Mouse (Mus musculus) macrophage (primary cell): Measurements from ENCODE around the gene Zfp69. TPM values are rescaled to one million over a fixed set of nuclear protein-coding genes. Genes with fewer than 3 reads are reported as not detected.

Experiments
- H3K27ac ChIP-seq: fragments of 350-480 bp; formaldehyde crosslinking; 2 replicates; pipeline ENCODE4 v1.9.0; 2021
- H3K36me3 ChIP-seq: fragments of 350-480 bp; formaldehyde crosslinking; 2 replicates; pipeline ENCODE4 v1.9.0; 2021; ENCODE audit errors: inconsistent target
- H3K4me3 ChIP-seq: fragments of 350-480 bp; formaldehyde crosslinking; 2 replicates; pipeline ENCODE4 v1.9.0; 2021; ENCODE audit errors: inconsistent target
- H3K79me2 ChIP-seq: fragments of 350-480 bp; formaldehyde crosslinking; 2 replicates; pipeline ENCODE4 v1.9.0; 2021; ENCODE audit errors: inconsistent target
- WGBS: methylation state at CpG from one replicate; pipeline ENCODE4 v1.1.7; 2026; ENCODE audit warnings: inconsistent platforms; ENCODE audit not compliant: missing documents; 5-methylcytosine and 5-hydroxymethylcytosine counted together
- polyA plus RNA-seq: library from polyadenylated mRNA; stranded (reverse); fragments of 250-400 nt; gene quantifications from 3 replicates; pipeline ENCODE4 v1.2.4, GENCODE M21; 2018; ENCODE audit warnings: inconsistent platforms

Zfp69 gene
- polyA plus RNA-seq, 1 experiment from 2014 or later, result 0.59 TPM

- no peaks in the 10 kb centered on the region for H3K79me2 ChIP-seq
- H3K36me3 ChIP-seq, result no peaks in the 10 kb centered on the region
- no peak overlapping the region for H3K4me3 ChIP-seq
- whole genome bisulfite sequencing, result 100% methylated on average over 1 of the region's 1 CpGs
- no peak overlapping the region for H3K27ac ChIP-seq
Observed at GRCm38 (mm10) chr4:120953667-120954066, 2.2 kb upstream of the Zfp69 start.

- H3K4me3 ChIP-seq, result no peak overlapping the region
- no peaks in the 10 kb centered on the region for H3K36me3 ChIP-seq
- no peaks in the 10 kb centered on the region for H3K79me2 ChIP-seq
- H3K27ac ChIP-seq, result no peak overlapping the region
- 69% methylated on average over 4 of the region's 4 CpGs for WGBS
Observed at GRCm38 (mm10) chr4:120953038-120953437, 1.5 kb upstream of the Zfp69 start.

- peak overlapping the region; percentile 46 for H3K4me3 ChIP-seq
- peak overlapping the region; percentile 72 for H3K27ac ChIP-seq
- H3K79me2 ChIP-seq, result no peaks in the 10 kb centered on the region
- no peaks in the 10 kb centered on the region for H3K36me3 ChIP-seq
- 15% methylated on average over 6 of the region's 6 CpGs for WGBS
Observed at GRCm38 (mm10) chr4:120952163-120952562, 664 bp upstream of the Zfp69 start.

- Histone ChIP-seq H3K4me3 (peak overlapping the region; percentile 61), H3K27ac (0 out of 2 replicates have a peak overlapping the region, but pooled peaks have one; percentile 12), H3K36me3 (no peaks in the 10 kb centered on the region), H3K79me2 (no peaks in the 10 kb centered on the region)
- WGBS, result 8% methylated on average over 20 of the region's 20 CpGs
Observed at GRCm38 (mm10) chr4:120950763-120951427, 604 bp downstream of the Zfp69 start.

DNA sequence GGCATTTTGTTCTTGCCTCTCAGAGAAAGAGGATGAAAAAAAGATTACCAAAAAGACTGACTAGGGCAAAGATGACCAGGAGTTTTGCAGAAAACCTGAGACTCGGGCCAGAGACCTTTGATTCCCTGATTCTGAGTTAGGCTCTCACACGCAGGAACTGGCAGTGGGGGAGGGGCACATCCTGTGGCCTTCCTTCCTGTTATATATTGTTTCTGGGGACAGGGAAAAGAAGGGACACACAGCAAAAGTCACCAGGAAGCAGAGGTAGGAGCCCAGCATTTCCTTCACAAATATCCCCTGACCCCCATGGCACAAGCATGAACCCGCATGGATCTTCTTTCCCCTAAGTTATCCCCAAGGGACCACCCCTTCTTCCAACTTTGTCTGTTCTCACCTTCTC lies 2.6 kb downstream of the Zfp69 start:
- Histone ChIP-seq H3K4me3 (no peak overlapping the region), H3K27ac (0 out of 2 replicates have a peak overlapping the region, but pooled peaks have one; percentile 0), H3K79me2 (no peaks in the 10 kb centered on the region), H3K36me3 (no peaks in the 10 kb centered on the region)
- 56% methylated on average over 3 of the region's 3 CpGs for WGBS

GRCm38 (mm10) chr4:120935006-120935405 lies 16.5 kb downstream of the Zfp69 start:
- H3K79me2 ChIP-seq, result no peaks in the 10 kb centered on the region
- no peak overlapping the region for H3K4me3 ChIP-seq
- H3K36me3 ChIP-seq, result no peaks in the 10 kb centered on the region
- no peak overlapping the region for H3K27ac ChIP-seq
- WGBS, result 92% methylated on average over 3 of the region's 3 CpGs

DNA sequence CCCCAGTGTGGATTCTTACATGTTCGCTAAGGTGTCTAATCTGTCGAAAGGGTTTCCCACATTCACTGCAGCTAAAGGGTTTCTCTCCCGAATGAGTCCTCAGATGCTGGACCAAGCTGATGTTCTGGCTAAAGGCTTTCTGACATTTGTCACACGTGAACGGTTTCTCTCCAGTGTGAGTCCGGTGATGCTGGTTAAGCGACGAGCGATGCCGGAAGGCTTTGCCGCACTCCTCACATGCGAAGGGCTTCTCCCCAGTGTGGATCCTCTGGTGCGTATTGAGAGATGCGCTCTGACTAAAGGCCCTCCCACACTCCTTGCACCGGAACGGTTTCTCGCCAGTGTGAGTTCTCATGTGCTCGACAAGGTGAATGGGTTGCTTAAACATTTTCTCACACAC lies 20.8 kb downstream of the Zfp69 start:
- Histone ChIP-seq H3K27ac (no peak overlapping the region), H3K4me3 (no peak overlapping the region), H3K79me2 (no peaks in the 10 kb centered on the region), H3K36me3 (no peaks in the 10 kb centered on the region)
- 93% methylated on average over 17 of the region's 18 CpGs for WGBS

GRCm38 (mm10) chr4:120928686-120929085 lies 22.8 kb downstream of the Zfp69 start:
- 94% methylated on average over 3 of the region's 3 CpGs for WGBS
- H3K27ac ChIP-seq, result no peak overlapping the region

GRCm38 (mm10) chr4:120925386-120925785 lies 26.1 kb downstream of the Zfp69 start:
- WGBS, result 15% methylated on average over 3 of the region's 3 CpGs
- peak overlapping the region; percentile 84 for H3K27ac ChIP-seq
- peaks cover 29% of the 10 kb centered on the region for H3K79me2 ChIP-seq
- H3K4me3 ChIP-seq, result peak overlapping the region; percentile 75
- peaks cover 9% of the 10 kb centered on the region; the same call in 1 of the 2 replicates for H3K36me3 ChIP-seq

More at GRCm38 (mm10) chr4:120928686-120929085, 22.8 kb downstream of the Zfp69 start:
- Histone ChIP-seq H3K36me3 (no peaks in the 10 kb centered on the region), H3K79me2 (peaks cover 11% of the 10 kb centered on the region), H3K4me3 (no peak overlapping the region)

- Histone ChIP-seq H3K4me3 (peak within 1 kb of the TSS; percentile 75), H3K36me3 (peaks cover 9% of the 10 kb centered on the region; the same call in 1 of the 2 replicates), H3K79me2 (peaks cover 29% of the 10 kb centered on the region), H3K27ac (peak within 1 kb of the TSS; percentile 84)
- 1% methylated on average over 30 of the region's 33 CpGs for WGBS
Observed at GRCm38 (mm10) chr4:120924554-120925299, 26.8 kb downstream of the Zfp69 start, which contains the start of gene Exo5. Gene Exo5 (minus strand): TSS chr4:120925017.

DNA sequence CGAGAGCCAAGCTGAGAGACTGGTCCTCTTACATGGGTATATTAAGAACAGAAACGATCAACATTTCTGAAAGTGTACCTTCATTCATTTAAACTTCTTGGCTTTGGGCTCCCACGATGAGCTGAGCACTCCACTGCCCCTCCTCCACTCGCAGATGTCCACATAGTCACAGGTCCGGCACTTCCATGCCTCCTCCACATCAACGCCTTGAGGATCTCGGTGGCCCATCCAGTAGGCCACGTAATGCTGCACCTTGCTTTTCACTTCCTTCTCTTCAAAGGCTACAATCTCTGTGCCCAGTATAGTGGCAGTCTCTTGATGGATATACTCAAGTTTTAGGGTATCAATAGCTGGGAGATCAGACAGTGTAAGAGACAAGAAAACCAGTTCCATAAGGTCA lies 30.0 kb downstream of the Zfp69 start:
- Histone ChIP-seq H3K79me2 (peaks cover 29% of the 10 kb centered on the region), H3K27ac (no peak overlapping the region), H3K4me3 (no peak overlapping the region), H3K36me3 (peaks cover 9% of the 10 kb centered on the region; the same call in 1 of the 2 replicates)
- 97% methylated on average over 8 of the region's 8 CpGs for WGBS

DNA sequence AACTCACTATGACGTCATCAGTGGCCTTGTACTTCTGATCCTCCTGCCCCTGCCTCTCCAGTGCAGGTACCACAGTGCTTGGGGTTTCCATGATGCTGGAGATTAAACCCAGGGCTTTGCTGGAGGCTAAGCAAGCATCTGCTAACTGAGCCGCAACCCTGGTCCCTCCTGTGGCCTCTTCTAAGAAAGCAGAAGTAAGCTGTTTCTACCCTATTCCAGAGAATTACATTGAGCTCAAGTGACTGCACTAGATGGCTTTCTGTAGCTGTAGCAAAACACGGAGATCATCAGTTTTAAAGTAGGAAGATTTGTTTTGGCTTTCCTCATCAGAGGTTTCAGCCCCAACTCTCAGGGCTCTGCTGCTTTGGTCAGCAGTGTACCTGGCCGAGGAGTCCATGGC lies 37.0 kb downstream of the Zfp69 start:
- Histone ChIP-seq H3K36me3 (no peaks in the 10 kb centered on the region), H3K4me3 (no peak overlapping the region), H3K79me2 (no peaks in the 10 kb centered on the region), H3K27ac (no peak overlapping the region)
- 10% methylated on average over 4 of the region's 4 CpGs for WGBS

GRCm38 (mm10) chr4:120913861-120914260 lies 37.6 kb downstream of the Zfp69 start:
- H3K4me3 ChIP-seq, result no peak overlapping the region
- WGBS, result 14% methylated on average over 1 of the region's 1 CpGs
- H3K36me3 ChIP-seq, result no peaks in the 10 kb centered on the region
- H3K79me2 ChIP-seq, result no peaks in the 10 kb centered on the region
- no peak overlapping the region for H3K27ac ChIP-seq

DNA sequence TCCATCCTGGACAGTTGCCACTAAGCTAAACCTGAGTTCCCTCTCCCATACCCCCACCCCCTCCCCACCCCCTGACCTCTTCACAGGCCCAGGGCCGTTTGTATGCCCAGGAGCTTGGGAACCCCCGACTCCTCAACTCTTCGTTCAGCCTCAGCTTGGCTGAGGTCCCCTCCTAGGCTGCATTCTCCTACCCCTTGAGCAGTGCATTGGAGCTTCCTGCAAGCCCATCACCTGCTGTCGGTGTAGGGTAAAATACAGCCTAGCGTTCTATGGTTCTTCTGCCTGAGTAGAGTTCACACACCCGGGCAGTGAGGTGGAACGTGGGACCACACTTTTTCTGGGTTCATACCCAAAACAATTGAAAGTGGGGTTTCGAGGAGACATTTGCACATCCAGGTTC lies 38.1 kb downstream of the Zfp69 start:
- 88% methylated on average over 7 of the region's 8 CpGs for whole genome bisulfite sequencing
- no peaks in the 10 kb centered on the region for H3K36me3 ChIP-seq
- no peak overlapping the region for H3K4me3 ChIP-seq
- no peak overlapping the region for H3K27ac ChIP-seq
- no peaks in the 10 kb centered on the region for H3K79me2 ChIP-seq

DNA sequence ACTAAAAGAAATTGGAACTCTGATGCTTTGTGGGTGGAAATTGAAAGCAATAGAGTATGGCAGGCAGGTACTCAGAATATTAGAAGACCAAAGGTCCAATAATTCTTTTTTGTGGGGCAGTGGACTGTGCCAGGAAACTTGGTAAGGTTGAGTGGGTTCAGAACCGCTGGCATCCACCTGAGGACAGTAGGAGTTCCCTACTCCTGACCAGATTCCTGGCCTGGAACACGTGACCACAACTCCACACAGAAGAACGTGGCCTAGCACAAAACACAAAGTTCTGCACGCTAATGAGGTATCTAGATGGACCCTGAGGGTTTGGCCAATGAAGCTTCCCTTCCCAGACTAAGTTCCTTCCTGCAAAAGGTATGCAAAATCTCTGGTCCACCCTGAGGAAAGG lies 38.6 kb downstream of the Zfp69 start:
- Histone ChIP-seq H3K4me3 (no peak overlapping the region), H3K27ac (no peak overlapping the region), H3K36me3 (no peaks in the 10 kb centered on the region), H3K79me2 (no peaks in the 10 kb centered on the region)
- 77% methylated on average over 4 of the region's 4 CpGs for WGBS
